Mouse (Mus musculus) regulatory T cell (primary cell): Measurements from ENCODE around the gene Gif.

ENCODE experiments used
- in situ Hi-C: fragments of 300-600 bp; cut with MboI, MseI; formaldehyde crosslinking; loops from one replicate; pipeline ENCODE4 v1.15.1; 2025; ENCODE audit warnings: high pct_unique_total_duplicates

Gif gene

DNA sequence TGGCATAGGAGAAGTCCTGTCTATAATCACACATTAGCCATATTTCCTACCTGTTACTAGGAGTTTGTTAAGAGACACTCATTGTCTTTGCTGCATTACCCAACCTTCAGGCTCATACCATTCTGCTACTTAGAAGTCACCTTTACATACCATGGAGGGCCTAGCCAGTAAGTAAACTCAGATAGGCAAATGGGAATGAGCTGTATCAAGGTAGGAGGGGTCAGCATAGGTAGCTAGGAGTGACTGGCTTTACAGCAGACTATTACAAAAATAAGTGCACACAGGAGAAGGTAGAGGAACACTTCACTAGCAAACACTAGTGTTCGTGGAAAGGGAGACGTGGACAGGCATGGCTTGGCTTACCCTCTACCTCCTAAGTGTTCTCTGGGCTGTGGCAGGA is at the start of gene Gif:
Gene Gif, plus strand, starts transcription at position 257 of the 400 bp plus-strand sequence.
- in situ Hi-C loops = no loop called here

DNA sequence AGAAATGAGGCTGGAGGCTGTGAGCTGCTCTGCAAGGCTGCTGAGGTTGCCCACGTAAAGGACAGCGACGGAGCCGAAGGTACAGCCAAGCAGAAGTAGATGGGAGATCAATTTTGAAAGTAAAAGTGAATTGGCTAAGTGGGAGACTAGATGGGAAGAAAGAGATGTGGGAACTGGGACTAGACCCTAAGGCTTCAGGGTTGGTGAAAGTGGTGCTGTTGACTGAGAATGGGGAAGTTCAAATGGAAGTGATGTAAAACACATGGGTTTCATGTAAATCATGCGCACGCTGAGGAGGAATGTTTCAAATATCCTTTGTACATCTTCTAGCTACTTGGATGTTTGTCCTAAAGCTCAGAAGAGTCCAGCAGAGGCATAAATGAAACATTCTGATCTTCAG is 49.0 kb upstream of the Gif start:
- in situ Hi-C loops = no loop called here

DNA sequence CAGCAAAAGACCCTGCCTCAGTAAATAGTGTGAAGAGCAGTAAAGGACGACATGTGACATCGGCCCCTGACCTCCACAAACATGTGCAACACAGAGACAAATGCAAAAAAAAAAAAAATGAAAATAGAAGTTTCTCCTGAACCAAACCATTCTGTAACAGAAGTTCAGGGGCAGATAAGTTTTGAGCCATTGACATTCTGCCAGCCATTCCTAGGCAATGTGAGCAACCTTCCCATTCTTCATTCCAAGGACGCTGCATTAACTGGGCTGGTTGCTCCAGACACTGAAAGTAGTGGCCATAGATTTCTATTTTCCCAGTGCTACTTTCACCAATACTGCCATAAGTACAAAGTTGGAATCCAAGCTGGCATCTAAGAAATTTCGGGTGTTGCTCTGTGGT is 34.9 kb upstream of the Gif start:
- in situ Hi-C loops = no loop called here

DNA sequence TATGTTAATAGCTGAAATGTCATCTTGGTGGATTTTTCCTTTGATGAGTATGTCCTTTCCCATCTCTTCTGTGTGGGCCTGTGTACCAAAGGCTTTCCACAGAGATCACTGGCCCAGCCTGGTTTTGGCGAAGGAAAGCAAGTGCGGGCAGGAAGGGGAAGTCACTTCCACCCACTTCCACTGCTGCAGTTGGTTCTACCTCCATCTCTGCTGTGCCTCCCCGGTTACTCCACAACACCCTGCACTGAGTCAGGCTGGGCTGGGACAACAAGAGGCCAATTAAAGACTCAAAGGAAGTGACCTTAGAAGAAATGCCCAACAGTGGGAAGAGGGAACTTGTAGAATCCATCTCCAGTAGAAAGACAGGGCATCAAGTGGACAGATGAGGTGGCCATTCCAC is 27.3 kb upstream of the Gif start:
- in situ Hi-C loops = no loop called here

DNA sequence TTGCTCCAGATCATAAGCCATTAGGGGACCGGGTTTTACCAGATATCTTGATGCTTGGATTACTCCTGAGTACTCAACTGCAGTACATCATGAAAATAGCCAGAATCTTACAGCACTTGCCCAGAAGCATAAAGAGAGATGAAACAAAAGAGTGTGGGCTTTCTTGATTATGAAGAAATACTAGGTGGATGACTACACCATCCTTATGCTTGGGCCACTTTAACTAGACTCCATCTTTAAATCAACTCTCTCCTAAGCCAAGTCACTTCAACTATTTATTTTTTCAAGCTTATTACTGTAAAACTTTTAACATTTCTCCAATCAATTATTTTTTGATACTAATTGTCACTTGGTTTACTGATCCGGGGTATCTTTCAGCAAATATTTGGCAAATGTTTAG is 23.5 kb upstream of the Gif start:
- in situ Hi-C loops = no loop called here

DNA sequence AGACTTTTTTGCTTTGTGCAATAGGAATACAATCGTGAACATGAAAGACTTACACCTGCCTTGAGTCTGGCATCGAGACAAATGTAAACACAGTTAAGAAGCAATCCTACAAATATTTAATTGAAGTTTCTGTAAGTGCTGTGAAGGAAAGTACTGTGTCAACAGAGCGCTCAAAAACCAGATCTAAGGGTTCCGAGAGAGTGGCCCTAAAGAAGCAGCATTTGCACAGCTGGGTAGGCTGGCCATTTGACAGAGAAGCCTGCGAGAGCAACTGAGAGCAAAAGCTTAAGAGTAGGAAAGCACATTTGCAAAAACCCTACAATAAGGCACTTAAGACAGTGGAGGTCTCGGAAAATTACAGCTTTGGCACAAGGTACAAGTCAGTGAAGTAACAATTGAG is 23.1 kb upstream of the Gif start:
- in situ Hi-C loops = no loop called here

DNA sequence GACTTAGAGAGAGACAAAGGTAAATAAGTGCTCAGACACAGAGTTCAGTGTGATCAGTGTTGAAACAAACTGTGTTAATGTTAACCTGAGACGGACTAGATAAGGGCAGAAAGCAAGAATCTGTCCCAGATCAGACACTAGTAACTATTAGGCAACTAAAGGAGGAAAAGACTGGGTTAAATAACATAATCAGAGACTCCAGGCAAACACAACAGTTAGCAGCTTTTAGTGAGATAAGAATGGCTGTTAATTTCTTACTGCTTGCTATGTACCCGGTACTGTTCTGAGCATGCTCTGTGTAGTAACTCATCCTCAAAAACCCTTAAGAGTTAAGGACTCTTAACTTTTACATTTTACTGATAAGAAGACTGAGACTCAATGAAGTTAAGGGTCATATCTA is 21.4 kb upstream of the Gif start:
- in situ Hi-C loops = no loop called here

DNA sequence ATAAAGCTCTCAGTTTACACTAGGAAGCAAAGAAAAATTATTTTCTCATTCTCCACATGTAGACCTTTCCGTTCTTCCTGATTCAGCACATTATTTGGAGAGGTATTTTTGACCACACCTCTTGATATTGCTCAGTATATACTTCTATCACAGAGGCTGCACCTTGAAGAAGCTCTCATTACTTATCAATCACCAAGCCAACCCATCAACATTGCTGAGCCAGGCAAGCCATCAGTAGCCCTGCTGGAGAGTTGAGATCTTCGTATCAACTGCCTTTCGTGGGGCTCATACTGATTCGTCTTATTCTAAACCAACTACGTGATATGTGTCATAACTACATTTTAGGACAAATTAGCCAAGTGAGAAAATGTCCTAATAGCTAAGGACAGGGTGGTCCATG is 20.1 kb upstream of the Gif start:
- in situ Hi-C loops = no loop called here

DNA sequence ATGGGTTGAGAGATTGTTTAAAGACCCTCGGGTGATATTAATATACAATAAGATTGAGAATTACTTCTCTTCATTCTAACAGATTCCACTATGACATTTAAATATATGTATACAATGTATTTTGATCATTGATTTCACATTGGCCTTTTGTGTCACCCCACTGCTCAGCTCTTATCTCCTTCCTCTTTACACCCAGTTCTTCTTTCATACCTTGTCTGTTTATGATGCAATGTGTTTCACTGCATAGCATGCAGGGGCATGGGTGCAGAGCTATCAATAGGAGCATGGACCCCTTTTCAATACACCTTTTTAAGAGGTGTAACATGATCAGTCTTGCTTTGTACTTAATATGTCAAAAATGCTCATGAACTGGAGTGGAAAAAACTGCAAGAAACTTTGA is 17.1 kb upstream of the Gif start:
- in situ Hi-C loops = no loop called here

DNA sequence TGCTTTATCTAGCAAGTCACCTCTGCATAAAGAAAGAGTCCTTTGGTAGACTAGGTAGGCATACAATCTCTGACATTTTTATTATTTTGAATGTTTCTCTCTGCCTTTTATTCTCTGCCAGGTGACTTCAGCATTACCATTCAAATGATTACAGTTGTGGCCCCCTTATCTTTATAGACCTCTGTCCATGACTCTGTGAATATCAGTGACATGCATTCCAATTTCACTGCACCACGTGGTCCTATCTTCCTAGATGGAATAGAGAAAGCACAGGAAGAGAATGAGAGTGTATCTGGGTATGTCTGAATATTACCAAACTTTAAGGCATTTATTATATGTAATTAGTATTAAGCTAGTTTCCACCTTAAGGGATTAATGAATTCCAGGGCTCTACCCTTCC is 10.9 kb upstream of the Gif start:
- in situ Hi-C loops = no loop called here

DNA sequence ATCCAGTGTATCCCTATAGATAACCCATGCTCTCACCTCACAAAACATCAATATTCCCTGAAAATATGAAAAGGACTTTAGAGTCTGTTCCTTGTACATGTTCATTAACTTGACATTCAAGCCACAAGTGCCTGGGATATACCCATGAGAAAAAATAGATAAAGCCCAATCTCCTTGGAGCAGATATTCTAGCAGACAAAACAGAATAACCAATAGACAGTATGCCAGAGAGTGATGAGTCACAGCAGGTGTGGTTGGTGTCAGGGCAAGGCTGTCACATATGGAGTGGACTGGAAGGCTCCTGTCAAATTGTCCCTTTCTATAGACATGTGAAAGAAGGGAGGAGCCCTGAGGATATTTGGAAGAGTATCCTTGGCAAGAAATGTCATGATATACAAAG is 1.7 kb upstream of the Gif start:
- in situ Hi-C loops = no loop called here

DNA sequence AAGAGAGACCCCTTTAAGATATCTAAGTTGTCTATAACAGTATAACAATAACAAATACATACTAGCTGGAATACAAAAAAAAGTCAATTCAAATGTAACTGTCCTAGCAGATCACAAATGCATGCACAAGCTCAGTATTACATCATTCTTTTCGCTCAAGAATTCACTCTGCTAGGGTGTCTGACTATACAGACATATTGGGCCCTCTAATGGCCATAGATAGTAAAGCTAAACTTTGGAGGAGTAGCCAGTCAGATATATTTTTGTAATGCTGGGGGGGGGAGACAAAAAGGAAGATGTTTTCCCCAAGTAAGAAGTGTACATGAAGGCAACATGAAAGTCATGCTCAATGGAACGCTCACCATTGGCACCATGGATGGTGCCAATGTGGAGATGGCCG is 17.7 kb downstream of the Gif start:
- in situ Hi-C loops = loop anchor here (5.0 kb wide), 2 partner anchors 158 to 413 kb away; no protein-coding TSS in a partner anchor

DNA sequence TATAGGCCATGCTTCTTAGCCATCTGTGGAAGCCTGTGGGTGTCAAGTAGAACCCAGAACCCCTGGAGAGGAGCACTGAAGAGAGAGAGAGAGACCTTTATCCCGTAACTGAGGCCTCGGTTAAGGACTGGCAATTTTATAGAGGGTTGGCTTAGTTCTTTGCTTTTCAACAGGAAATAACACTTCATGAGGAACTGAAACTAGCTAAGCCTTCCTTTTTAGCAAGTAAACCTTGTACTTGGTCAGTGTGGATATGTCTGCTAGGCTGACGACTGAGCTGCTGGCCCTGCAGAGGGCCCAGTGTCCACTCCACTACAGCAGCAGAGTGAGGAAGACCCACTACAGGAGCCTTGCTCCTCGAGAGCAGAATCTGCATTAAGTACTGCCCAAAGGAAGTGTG is 19.1 kb downstream of the Gif start:
- in situ Hi-C loops = loop anchor here (5.0 kb wide), 2 partner anchors 159 to 414 kb away; no protein-coding TSS in a partner anchor

DNA sequence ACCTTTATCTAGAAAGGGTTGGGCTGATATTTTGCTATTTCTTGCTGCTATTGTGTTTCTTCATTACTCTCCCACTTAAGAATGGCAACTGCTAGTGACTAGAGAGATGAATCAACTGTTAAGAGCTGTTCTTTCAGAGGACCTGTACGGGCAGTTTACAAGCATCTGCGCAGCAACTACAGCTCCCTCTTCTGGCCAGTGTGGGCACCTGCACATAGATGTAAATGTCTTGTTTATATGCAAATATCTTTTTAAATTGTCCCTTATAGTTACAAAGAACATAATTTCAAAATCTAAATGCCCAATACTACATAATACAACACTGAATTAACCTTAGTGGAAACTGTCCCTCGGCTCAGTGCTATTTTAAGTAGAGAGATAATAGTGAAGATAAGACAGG is 20.8 kb downstream of the Gif start:
- in situ Hi-C loops = loop anchor here (5.0 kb wide), 2 partner anchors 161 to 416 kb away; no protein-coding TSS in a partner anchor

DNA sequence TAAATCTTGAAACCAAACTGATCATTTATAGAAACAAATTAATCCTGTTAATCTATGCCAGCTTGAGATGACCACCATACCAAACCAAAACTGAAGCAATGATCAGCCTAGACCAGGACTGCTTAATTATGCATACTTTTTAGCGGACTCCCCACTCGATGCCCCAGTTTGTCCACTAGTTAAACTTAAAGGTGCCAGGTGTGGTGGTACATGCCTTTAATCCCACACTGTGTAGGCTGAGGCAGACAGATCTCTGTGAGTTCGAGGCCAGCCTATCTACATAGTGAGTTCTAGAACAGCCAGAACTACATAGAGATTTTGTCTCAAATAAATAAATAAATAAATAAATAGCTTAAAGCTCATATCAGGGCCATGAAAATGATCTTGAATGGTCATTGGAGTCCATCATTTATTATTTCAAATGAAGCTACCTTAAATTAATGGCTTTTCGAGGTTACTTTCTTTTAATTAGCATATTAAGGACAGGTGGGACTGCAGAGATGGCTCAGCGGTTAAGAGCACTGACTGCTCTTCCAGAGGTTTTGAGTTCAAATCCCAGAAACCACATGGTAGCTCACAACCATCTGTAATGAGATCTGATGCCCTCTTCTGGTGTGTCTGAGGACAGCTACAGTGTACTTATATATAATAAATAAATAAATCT is 22.0 kb downstream of the Gif start:
- in situ Hi-C loops = loop anchor here (5.0 kb wide), 2 partner anchors 162 to 417 kb away; no protein-coding TSS in a partner anchor

DNA sequence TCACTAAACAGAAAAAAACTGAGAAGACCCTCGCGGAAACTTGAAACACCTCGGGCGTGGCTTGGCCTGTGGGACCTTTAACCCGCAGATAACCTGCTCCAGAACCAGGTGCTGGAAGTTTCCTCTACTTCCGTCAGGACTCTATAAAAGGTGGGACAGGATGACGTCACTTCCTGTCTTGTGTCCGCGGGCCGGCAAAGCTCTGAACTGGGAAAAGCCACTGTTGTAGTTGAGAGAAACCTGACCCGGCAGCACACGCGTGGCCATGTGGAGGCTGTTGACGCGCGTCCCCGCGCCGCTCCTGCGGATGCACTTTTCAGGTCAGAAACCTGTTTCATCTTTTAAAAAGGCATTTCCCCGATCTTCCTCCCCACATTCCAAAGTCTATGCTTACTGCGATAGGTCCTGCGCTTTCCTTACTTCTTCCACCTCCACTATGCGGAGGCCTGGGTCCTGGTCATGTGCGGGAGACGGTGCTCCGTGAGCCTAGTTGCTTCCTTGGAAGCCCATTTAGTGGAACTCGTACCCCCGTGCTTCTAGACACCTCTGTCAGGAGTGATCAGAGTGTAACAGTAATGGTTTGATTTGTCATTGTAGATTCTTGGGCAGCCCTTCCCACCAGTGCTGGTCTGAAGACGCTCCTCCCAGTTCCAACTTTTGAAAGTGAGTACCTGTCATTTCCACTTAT is 23.0 kb downstream of the Gif start, which contains the start of gene Mrpl16:
Gene Mrpl16, plus strand, starts transcription at position 187 of the 688 bp plus-strand sequence.
- in situ Hi-C loops = loop anchor here (10.0 kb wide), 1 partner anchor 204 kb away; no protein-coding TSS in a partner anchor

DNA sequence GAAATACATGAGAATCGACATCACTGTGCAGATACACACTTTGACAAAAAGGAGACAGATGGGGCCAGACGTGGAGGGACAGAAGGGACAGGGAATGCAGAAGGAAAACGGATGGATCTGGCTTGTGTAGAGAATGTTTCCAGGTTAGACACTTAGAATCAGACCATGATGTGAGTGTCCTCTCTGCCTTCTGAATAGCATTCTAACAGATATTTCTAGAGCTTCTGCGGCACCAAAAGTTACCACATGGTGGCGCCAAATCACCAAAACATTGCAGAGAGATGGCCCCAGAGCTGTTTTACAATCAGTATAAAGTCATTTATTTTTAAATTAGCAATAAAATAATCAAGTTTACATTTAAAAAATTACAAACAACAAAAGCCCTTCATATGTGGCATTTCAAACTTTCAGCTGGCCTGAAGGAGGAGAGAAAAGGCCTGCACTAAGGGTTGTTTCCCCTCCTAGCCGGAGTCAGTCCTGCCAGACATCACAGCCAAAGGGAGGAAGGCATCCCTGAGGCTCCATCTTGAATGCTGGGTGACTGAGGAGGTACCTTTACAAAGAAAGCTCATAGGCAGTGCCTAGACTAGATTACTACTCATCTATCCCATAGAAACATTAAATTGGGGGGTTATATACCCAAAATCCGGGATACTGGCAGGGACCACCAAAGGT is 30.0 kb downstream of the Gif start:
- in situ Hi-C loops = loop anchor here (5.0 to 10.0 kb wide), 3 partner anchors 55 to 197 kb away; no protein-coding TSS in a partner anchor

DNA sequence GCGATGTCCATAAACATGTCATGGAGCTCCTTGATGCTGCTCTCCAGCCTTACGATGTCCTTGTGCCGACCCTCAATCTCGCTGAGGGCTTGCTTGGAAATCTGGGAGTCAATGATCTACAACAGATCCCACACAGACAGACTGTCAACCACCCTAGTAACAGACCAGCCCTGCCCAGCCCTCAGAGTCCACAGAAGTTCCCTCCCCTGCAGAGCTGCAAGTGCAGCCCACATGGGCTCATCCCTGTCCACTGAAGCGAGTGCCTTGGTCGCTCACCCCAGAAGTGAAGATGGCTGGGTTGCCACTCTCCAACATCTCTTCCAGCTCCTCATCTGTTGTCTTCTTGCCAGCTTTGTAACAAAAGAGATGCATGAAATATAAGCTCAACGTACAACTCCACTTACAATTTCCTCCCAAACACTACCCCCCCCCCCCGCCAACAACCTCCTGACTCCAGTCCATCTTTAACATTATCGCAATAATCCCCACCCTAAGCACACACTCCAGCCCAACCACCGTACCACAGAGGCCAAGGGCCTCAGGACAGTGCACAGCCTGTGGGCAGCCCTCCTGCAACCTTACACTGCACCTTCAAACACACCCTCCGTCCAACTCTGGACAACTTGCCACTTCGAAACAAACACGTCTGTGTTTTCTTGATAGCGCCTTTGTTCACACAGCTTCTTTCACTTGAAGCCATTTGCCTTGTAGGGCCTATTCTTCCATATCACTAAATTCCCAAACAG is 38.2 kb downstream of the Gif start:
- in situ Hi-C loops = no loop called here

DNA sequence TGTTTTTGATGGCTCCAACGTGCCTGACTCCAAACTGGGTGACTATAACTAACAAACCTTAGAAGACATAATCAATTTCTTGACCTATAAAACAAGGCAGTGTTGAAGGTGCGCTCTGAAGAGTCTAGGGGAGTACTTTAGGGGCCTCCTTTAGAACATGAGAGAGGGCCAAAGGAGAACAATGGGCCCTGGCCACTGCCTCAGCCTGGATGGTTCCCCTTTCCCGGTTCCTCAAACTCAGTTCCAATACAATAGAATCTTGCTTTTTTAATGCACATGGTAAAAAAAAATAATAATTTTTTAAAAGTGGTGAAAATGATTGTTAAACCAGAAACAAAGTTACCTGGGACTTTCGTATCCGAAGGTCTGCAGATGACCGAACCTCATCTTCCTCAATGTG is 40.5 kb downstream of the Gif start:
- in situ Hi-C loops = no loop called here

DNA sequence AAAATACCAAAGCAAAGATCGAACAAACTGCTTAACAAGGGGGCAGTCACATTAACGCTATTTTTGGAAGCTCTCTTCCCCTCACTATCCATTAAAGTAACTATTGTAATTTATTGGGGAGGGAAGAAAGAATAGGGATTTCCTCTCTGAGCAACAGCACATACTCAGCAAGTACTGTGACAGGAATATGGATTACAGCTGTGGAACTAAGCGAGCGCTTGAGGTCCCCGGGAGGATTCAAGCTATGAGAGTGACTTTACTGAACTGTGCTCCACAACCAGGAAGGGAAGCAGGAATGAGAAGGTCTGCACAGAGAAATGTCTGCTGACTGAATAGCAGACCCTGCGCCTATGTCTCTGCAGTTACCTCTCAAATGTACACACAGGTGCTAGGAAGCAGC is 41.5 kb downstream of the Gif start:
- in situ Hi-C loops = no loop called here

DNA sequence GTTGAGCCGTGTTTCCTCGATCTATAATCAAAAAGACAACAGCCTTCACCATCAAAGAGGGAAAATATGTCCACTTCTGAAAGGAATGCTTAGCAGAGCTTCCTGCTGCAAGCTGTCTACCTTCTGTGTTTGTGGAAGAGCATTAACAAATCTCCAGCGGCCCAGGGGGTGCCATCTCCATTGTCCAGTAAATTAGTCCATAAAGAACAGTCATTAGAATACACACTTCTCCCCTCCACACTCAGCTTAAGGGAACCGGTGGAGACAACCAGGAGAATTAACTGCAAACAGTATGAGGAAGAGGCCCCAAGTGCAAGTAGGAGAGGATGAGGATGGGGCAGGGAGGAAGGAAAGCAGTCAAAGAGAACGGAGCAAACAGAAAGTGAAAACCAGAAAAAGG is 44.5 kb downstream of the Gif start:
- in situ Hi-C loops = no loop called here
